Mouse (Mus musculus) cerebellum, postnatal 14 days (tissue): ENCODE data around the gene Zfp1.

Experiments used
- DNase-seq, 2 experiments: peaks; one replicate each; pipeline ENCODE4 v3.0.0; 2021; ENCODE audit warnings: mixed read lengths in 2 of 2

Gene Zfp1

GRCm38 (mm10) chr8:111643264-111644141 is at the start of gene Zfp1:
Zfp1 (plus strand) TSS chr8:111643401.
- DNase-seq, result peak; percentile 95 to 96

DNA sequence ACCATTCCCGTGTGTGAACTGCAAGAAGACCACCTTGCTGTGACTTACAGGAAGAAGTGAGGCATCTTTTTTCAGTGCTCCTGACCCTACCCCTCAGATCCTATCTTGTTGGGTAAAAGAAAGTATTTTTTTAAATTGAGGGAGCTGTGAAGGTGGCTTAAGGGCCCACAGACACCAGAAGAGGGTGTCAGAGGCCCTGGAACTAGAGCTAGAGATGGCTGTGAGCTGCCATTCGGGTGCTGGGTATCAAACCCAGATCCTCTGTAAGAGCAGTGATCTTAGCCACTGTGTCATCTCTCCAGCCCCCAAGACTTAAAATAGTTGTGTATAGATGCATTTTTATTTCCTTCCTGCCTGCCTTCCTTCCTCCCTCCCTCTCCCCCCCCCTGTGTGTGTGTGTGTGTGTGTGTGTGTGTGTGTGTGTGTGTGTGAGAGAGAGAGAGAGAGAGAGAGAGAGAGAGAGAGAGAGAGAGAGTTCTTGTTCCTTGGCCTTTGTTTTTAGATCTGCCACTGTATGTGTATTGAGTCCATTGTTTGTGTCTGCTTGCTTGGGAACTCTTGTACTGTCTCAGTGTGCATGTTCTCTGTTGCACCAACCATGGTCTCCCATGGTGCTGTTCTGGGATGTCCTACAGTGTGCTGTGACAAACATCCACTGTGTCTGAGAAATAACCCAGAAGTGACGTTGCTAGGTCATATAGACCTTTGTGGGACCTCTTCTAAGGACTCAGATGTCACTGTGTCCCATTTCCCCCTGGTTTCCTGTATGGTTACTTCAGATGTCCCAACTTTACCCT is 49.0 kb upstream of the Zfp1 start:
- no peak for DNase-seq

DNA sequence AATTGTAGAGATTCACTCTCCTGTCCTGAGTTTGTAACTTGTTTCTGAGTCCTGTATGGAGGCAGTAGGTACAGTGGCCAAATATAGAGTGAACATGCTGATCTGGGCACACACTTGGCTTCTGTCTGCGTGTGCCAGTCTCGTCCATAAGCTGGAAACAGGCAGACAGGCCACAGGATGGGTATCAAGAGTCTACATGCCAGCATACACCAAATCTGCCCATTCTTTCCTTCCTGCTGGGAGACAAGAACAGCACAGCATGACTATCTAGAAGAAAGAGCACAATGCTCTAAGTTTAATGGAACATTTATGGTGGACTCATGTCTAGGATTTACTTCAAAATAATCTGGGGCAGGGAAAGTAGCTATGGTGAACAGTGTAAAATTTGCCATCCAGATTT is 48.2 kb upstream of the Zfp1 start:
- no peak for DNase-seq

- DNase-seq, result no peak
Observed at GRCm38 (mm10) chr8:111595712-111596484, 47.3 kb upstream of the Zfp1 start.

DNA sequence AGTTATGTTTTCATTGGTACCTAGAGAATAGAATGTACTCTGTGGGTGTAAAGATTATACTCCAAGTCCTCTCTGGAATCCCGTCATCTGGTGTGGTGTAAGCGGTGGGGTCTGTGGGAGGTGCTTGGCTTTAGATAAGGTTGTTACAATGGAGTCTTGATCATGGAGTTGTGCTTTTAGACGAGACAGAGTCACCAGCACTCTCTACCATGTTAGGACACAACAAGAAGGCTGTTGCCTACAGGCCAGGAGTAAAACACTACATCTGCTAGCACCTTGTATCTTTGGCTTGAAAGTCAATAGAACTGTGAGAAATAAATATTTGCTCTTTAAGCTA is 46.7 kb upstream of the Zfp1 start:
- DNase-seq, result no peak

DNA sequence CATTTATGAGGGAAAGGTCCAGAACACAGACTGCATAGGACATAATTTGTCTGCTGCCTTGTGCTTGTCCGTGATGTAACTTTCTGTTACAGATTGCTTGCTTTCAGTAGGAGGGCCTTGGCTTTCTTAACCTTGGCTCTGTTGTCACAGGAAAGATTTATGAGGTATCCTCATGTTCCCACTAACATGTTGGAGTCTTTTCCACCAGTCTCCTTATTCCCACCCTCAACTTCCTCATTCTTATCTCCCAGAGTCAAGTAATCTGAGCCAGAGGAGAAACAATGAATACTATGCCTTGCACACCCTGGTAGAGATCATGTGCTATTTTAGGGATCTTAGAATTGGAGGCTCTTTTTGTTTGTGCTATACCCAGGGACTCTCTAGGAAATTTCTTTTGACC is 45.9 kb upstream of the Zfp1 start:
- DNase-seq, result no peak

- DNase-seq, result no peak
Observed at GRCm38 (mm10) chr8:111599707-111600444, 43.3 kb upstream of the Zfp1 start.

- DNase-seq, result peak; percentile 87 to 89
Observed at GRCm38 (mm10) chr8:111602050-111602449, 41.2 kb upstream of the Zfp1 start.

- DNase-seq, result no peak
Observed at GRCm38 (mm10) chr8:111604986-111605385, 38.2 kb upstream of the Zfp1 start.

DNA sequence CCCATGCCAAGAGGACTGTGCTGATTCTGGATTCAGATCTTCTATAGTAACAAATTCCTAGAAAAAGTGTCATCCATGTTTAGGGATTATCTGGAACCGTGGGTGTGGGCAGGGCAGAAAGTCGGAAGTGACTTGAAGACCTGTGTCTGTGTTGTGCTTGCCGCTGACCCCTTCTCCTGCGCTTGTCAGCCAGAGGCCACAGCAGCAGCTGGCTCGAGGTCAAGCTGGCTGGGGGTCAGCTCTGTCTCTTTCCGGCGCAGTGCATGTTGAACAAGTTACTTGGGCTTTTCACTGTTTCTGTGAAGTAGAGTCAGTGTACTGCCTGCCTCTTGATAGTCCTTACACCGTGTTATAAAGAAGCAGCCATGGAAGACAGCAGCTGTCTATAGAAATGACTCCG is 36.2 kb upstream of the Zfp1 start:
- DNase-seq, result no peak

GRCm38 (mm10) chr8:111607414-111607813 is 35.8 kb upstream of the Zfp1 start:
- DNase-seq, result no peak

DNA sequence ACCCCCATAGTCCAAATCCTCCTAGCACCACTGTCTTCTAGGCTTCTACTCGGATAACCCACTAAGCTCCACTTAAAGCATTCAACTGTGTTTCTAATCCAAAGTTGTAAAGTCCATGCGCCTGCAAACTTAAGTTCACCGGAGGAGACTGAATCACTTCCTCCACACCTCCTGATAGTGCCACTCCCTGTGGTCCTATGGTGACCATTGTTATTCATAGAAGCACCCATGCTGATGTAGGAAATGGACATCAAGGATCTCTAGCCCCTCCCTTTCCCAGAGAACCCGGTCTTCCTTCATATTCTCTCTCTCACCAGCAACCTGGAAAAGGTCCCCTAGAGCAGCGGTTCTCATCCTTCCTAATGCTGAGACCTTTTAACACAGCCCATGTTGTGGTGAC is 30.0 kb upstream of the Zfp1 start:
- DNase-seq, result no peak

GRCm38 (mm10) chr8:111614786-111615701 is 28.2 kb upstream of the Zfp1 start:
- DNase-seq, result no peak

DNA sequence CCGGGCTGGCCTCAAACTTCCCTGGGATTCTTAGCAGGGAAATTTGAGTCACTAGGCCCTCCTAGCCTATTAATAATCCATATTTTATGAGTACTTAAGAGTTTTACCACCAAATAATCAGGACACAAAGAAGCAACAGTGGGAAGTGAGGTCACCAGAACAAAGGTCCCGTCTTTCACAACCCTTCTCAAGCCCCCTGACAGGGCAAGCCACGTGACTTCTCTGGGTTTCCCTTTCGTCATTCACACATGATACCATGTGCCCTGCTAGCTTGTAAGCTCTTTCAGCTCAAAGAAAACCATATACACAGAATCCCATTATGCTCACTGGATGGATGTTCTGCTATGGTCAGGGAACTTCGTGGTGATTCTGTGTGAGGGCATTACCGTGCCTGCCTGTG is 25.4 kb upstream of the Zfp1 start:
- no peak for DNase-seq

DNA sequence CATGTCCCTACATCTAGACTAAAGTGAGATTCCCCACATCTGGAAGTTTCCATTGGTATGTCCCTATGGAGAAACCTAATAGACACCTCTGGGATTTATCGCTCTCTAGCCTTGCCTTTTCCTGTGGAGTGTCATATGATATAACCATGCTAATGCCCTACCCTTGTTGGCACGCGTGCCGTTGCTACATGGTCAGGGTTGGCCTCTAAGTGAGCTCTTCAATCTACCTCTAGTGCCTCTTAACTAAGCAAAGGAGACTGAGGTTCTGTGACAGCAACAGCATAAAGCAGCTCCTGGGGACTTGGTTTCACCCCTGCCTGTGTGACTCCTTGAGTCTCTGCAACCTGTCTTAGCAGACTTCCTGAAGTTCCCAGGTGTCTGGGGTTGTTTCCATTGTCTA is 24.9 kb upstream of the Zfp1 start:
- no peak for DNase-seq

GRCm38 (mm10) chr8:111619936-111620335 is 23.3 kb upstream of the Zfp1 start:
- DNase-seq, result no peak

DNA sequence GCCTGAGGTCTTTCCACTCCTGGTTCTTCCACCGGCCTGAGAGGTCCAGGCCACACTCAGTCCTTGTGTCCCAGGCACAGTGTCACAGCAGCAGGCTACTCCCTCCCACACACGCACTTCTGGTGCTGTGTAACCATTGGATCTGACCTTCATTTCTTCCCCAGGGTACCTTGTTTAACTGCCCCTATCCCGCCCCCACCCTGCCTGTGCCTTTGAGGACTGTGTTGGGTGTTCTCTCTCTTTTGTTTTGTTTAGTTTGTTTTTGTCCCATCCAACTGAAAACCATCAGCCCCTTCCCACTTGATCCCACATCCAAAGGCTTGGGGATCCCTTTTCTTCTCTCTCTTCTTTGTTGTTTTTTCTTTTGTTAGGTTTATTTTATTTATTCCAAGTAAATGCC is 21.1 kb upstream of the Zfp1 start:
- DNase-seq, result no peak

DNA sequence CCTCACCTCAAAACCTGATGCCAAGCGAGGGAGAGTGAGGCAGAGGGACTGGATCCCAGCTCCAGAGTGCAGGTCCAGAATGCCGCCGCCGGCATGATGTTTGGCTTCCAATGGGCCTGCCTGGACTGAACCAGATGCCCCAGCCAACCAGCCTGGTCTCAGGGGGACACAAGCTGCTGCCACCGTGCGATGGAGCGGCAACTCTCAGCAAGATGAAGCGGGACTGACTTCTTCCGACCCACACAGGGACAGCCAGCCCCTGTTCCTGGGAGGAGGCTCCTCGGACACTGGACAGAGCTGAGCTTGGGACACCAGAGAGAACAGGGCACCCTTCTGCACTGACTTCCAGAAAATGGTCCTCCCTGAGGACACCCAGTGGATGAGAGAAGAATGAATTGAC is 20.6 kb upstream of the Zfp1 start:
- peak in 1 of 2 experiments; percentile 30 for DNase-seq

- DNase-seq, result peak; percentile 63 to 66
Observed at GRCm38 (mm10) chr8:111624081-111624852, 18.9 kb upstream of the Zfp1 start.

DNA sequence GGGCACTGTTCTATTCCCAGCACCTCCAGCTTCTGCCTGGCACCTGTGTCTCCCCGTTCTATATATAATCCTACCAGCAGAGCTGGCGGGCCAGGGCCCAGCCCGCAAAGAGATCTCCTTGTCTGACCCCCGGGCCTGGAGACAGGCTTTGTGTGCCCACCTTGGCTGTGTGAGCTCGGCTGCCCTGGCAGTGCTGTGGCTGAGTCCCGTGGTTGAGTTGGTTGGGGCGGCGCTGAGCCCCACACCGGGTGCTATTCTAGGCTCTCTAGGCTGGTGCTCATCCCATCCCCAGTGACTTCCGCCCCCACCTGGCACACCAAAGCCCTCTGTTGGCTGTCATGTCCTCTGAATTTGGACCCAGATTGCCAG is 18.4 kb upstream of the Zfp1 start:
- DNase-seq, result peak; percentile 29 to 31
